Mouse (Mus musculus): Measurements from ENCODE around the gene Jph4.

- TF ChIP-seq CTCF (IDR thresholded peaks at IDR 0.05; ENCODE audit: low read depth) (no peak), EP300 (IDR thresholded peaks at IDR 0.05; ENCODE audit: low read depth) (no peak)
Measured at GRCm38 (mm10) chr14:55150985-55151384, 34.2 kb upstream of the Jph4 start.
